Mouse (Mus musculus): ENCODE data around the gene Dll3. TPM values are rescaled to one million over a fixed set of nuclear protein-coding genes. Genes with fewer than 3 reads are reported as not detected.
"Not testable (repeated sequence)": the region's sequence is repeated elsewhere in the genome, so short reads cannot be mapped to it uniquely, and the experiment has no call there.

Gene Dll3
- total RNA-seq, 1 experiment from 2014 or later: not detected

DNA sequence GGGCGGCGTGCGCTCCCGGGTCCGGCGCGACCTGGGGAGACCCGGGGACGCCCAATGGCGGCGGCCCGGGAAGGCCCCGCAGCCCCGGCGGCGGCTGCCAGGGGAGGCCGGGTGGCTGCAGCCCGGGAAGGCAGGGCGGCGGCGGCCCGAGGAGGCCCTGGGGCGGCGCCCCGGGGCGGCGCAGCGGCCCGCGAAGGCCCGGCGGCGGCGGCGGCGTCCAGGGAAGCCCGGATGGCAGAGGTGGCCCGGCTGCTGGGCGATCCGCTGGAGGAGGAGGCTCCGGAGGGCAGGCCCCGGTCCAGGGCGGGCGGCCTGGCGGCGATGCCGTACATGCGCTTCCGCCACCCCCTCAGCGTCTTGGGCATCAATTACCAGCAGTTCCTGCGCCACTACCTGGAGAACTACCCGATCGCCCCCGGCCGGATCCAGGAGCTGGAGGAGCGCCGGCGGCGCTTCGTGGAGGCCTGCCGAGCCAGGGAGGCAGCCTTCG lies 34.0 kb downstream of the Dll3 start:
- peak in 1 of 2 experiments; percentile 21; a peak in 1 of 4 replicates for ATAC-seq (replicated peaks in 1 of 2; ENCODE audit: insufficient read depth in 1 of 2, low FRiP score in 2 of 2, low TSS enrichment in 1 of 2, low read depth in 1 of 2, poor library complexity in 2 of 2, severe bottlenecking in 2 of 2)

DNA sequence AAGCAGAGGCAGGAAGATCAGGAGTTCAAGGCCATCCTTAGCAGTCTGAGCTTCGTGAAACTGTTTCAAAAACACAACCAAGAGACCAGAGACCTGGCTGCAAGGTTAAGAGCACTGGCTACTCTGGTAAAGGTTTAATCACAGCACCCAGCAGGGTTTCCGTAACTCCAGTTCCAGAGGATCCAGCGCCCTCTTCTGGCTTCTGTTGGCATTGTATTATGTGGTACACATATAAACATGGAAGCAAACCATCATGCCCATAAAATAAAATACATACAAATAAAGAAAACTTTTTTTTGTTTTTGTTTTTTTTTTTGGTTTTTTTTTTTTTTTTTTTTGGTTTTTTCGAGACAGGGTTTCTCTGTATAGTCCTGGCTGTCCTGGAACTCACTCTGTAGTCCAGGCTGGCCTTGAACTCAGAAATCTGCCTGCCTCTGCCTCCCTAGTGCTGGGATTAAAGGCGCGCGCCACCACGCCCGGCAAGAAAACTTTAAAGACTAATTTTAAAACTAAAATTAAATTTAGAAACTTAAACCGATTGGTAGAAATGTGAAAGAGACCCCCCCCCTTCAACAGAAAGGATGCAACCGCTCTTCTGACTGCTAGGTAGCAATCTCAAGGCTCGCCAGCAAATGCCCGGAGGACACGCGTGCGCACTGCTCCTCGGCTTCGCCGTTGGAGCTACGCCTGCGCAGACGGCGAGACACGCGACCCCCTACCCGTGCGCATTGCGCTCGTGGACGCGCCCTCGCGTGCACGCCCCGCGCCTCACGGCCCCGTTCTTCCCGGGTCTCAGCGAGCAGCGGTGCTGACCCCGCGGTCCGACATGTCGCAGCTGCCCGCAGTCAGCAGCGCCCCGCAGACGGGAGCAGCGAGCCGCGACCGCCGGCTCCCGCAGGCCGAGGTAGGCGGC lies 34.7 kb downstream of the Dll3 start, which contains the start of gene Eid2:
Gene Eid2, plus strand, starts transcription at position 753 of the 913 bp plus-strand sequence.
- ATAC-seq (replicated peaks in 1 of 2; ENCODE audit: insufficient read depth in 1 of 2, low FRiP score in 2 of 2, low TSS enrichment in 1 of 2, low read depth in 1 of 2, poor library complexity in 2 of 2, severe bottlenecking in 2 of 2): peak; percentile 55 to 63; a peak in 3 of 4 replicates

DNA sequence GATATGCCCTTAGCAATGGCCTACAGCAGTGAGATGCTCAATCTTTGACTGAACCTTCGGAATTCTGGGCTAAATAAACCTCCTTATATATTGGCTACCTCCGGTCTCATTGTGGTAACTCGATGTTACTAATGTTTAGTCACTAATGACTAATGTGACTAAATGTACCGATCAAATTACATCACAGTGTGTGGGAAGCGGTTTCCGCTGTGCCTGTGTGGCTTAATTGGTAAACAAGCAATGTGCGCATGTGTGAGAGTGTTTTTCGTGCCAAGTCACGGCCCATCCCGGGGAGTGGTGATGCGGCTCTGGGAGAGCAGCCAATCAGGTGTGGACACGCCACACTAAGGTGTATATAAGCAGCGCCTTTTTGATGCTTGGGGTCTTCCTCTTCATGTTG lies 36.6 kb downstream of the Dll3 start:
- ATAC-seq (replicated peaks in 1 of 2; ENCODE audit: insufficient read depth in 1 of 2, low FRiP score in 2 of 2, low TSS enrichment in 1 of 2, low read depth in 1 of 2, poor library complexity in 2 of 2, severe bottlenecking in 2 of 2): no peak

DNA sequence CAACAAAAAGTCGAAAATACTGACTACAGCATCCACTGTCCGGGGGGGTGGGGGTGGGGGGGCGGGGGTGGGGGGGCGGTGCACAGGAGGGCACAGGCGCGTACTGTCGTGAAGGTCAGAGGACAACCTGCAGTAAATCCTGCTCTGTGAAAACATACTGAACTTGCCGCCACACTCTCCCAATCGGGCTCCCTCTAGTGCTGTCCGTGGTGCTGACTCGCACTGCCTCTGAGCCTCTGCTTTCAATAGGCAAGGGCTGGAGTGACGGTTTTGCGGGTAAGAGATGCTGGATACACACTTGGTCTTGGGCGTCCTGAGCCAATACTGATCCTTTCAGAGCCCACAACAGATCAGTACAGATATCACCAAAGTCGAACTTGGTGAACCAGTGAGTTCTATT lies 38.3 kb downstream of the Dll3 start:
- peak; percentile 73 to 88 for ATAC-seq (replicated peaks in 1 of 2; ENCODE audit: insufficient read depth in 1 of 2, low FRiP score in 2 of 2, low TSS enrichment in 1 of 2, low read depth in 1 of 2, poor library complexity in 2 of 2, severe bottlenecking in 2 of 2)

DNA sequence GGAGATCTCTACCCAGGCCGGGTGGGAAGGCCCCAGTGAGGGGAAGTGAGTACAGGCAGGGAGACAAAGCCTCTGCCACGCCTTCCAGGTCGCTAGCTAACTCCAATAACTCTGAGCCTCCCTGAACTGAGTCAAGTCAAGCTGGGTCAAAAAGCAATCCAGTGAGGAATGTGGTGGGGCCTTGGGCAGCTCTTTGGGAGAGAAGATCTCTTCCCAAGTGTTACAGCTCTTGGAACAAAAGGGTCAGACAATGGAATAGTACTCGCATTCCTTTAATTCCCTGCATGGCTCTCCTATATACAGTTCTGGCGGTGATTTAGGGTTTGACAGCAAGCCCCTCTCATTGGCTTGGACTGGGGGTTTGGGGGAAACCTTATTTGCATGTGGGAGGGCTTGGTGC lies 39.2 kb downstream of the Dll3 start:
- ATAC-seq (replicated peaks in 1 of 2; ENCODE audit: insufficient read depth in 1 of 2, low FRiP score in 2 of 2, low TSS enrichment in 1 of 2, low read depth in 1 of 2, poor library complexity in 2 of 2, severe bottlenecking in 2 of 2): no peak

DNA sequence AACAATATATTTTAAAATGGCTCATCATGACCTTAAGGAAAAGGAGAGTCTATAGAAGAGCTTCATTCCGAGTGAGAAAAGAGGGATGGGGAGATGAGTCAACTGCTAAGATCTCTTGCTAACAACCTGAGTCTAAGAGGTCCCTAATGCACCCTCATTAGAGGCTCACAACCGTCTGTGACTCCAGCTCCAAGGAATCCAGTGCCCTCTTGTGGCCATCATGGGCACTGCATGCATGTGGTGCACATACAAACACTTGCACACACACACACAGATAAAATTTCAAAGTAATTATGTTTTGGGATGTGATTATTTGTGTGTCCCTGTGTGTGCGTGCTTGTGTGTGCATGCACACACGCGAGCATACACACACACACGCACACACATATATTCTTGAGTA lies 46.6 kb downstream of the Dll3 start:
- ATAC-seq (replicated peaks in 1 of 2; ENCODE audit: insufficient read depth in 1 of 2, low FRiP score in 2 of 2, low TSS enrichment in 1 of 2, low read depth in 1 of 2, poor library complexity in 2 of 2, severe bottlenecking in 2 of 2): no peak

DNA sequence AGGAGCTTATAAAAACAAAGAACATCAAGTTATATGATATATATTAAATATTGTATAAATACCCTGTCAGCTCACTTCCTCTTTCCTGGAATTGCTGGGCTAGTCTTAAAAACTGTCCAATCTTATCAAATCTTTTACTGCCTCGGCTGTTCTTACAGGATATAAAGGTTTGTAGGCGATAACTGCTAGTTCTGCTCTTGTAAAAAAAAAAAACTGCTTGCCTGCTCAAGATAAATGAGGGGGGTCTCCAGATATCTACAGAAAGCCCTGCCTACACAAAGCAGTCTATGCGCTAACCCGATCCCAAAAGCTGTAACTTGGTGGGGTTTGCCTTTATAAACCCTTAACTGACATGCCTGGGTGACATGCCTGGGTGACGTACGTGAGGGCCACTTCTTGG lies 47.4 kb downstream of the Dll3 start:
- no peak for ATAC-seq (replicated peaks in 1 of 2; ENCODE audit: insufficient read depth in 1 of 2, low FRiP score in 2 of 2, low TSS enrichment in 1 of 2, low read depth in 1 of 2, poor library complexity in 2 of 2, severe bottlenecking in 2 of 2)

DNA sequence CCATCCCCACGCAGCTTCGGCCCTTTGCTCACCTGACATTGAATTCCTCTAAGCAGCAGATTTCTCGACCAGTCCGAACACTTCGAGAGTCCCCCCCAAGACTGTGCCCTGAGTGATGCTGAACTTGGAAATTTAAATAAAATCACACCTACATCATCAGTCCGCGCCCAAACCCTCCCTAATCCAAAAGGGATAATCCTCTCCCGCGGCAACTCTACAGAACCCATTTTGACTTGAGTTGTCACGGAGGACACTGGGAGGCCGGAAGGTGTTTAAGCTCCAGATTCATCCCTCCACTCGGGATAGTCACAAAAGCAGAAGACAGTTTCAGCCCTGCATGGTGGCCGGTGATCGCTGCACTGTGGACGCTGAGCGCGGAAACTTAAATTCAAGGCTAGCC lies 50.1 kb downstream of the Dll3 start:
- no peak for ATAC-seq (replicated peaks in 1 of 2; ENCODE audit: insufficient read depth in 1 of 2, low FRiP score in 2 of 2, low TSS enrichment in 1 of 2, low read depth in 1 of 2, poor library complexity in 2 of 2, severe bottlenecking in 2 of 2)

DNA sequence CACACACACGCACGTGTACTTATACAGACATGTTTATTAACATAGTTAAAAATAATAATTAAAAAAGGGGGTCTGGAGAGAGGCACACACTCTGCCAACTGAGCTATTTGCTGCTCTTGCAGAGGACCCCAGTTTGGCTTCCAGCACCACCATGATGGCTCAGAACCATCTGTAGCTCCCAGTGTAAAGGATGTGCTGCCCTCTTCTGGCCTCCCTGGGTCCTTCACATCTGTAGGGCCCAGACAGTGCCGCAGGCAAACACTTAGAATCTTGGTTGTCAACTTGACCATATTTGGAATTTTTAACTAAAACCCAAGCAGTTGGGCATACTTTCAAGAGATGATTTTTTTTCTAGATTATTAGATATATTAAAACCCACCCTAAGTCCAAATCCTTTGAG lies 53.1 kb downstream of the Dll3 start:
- no peak for ATAC-seq (replicated peaks in 1 of 2; ENCODE audit: insufficient read depth in 1 of 2, low FRiP score in 2 of 2, low TSS enrichment in 1 of 2, low read depth in 1 of 2, poor library complexity in 2 of 2, severe bottlenecking in 2 of 2)

DNA sequence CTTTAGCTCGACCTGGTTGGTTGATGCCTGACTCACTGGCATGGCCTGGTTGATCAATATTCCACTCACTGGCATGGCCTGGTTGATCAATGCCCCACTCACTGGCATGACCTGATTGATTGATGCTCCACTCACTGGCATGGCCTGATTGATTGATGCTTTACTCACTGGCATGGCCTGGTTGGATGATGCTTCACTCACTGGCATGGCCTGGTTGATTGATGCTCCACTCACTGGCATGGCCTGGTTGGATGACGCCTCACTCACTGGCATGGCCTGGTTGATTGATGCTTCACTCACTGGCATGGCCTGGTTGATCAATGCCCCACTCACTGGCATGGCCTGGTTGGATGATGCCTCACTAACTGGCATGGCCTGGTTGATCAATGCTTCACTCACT lies 58.1 kb downstream of the Dll3 start:
- ATAC-seq (replicated peaks in 1 of 2; ENCODE audit: insufficient read depth in 1 of 2, low FRiP score in 2 of 2, low TSS enrichment in 1 of 2, low read depth in 1 of 2, poor library complexity in 2 of 2, severe bottlenecking in 2 of 2): not testable (repeated sequence)

Other genes starting within 250 kb of the Dll3 start
- gene Fcgbp, start 231.0 kb downstream of the Dll3 start, total RNA-seq (2017): not detected in 2 replicates
- gene 9530053A07Rik, start 172.8 kb downstream of the Dll3 start, total RNA-seq (2017): not detected in 2 replicates
- gene Fbl, start 132.5 kb downstream of the Dll3 start, total RNA-seq (2017): 162 and 213 TPM in 2 replicates
- gene Dyrk1b, start 122.8 kb downstream of the Dll3 start, total RNA-seq (2017): 4.7 and 6.1 TPM in 2 replicates
- 6.4 and 8.6 TPM in 2 replicates for gene Eid2, start 34.4 kb downstream of the Dll3 start, total RNA-seq (2017)
- gene Eid2b, start 24.5 kb downstream of the Dll3 start, total RNA-seq (2017): 4.5 and 4.8 TPM in 2 replicates
- gene Selenov, start 11.1 kb downstream of the Dll3 start, total RNA-seq (2017): not detected in 2 replicates
- 27.8 and 42.9 TPM in 2 replicates for gene Timm50, start 9.8 kb upstream of the Dll3 start, total RNA-seq (2017)
- gene Supt5, start 36.5 kb upstream of the Dll3 start, total RNA-seq (2017): 66.2 and 71.9 TPM in 2 replicates
- 943 and 1,083 TPM in 2 replicates for gene Rps16, start 48.4 kb upstream of the Dll3 start, total RNA-seq (2017)
- 3.5 and 12.5 TPM in 2 replicates for gene Plekhg2, start 70.4 kb upstream of the Dll3 start, total RNA-seq (2017)
- 166 and 198 TPM in 2 replicates for gene Zfp36, start 78.0 kb upstream of the Dll3 start, total RNA-seq (2017)
- gene Med29, start 90.5 kb upstream of the Dll3 start, total RNA-seq (2017): 15.8 and 32.4 TPM in 2 replicates
- gene Paf1, start 90.7 kb upstream of the Dll3 start, total RNA-seq (2017): 181 and 184 TPM in 2 replicates
- 584 and 882 TPM in 2 replicates for gene Gmfg, start 135.2 kb upstream of the Dll3 start, total RNA-seq (2017)
- gene Lrfn1, start 149.7 kb upstream of the Dll3 start, total RNA-seq (2017): 2.2 and 8.7 TPM in 2 replicates
- not detected in 2 replicates for gene Ifnl2, start 208.2 kb upstream of the Dll3 start, total RNA-seq (2017)
- not detected in 2 replicates for gene Ifnl3, start 220.6 kb upstream of the Dll3 start, total RNA-seq (2017)
- gene Sycn, start 238.6 kb upstream of the Dll3 start, total RNA-seq (2017): not detected in 2 replicates
- not detected in 2 replicates for gene Nccrp1, start 245.0 kb upstream of the Dll3 start, total RNA-seq (2017)